Mouse (Mus musculus) intestine, embryonic 14.5 days (tissue): ENCODE data around the gene Il1rl2. TPM values are rescaled to one million over a fixed set of nuclear protein-coding genes. Genes with fewer than 3 reads are reported as not detected.

Experiments
- ATAC-seq: fragments of 200-750 bp; cut with Nextera tagmentation; replicated peaks from 2 replicates; pipeline ENCODE4 v1.8.0; 2017; ENCODE audit warnings: low read depth, moderate number of reproducible peaks, moderate TSS enrichment, moderate library complexity; ENCODE audit not compliant: low FRiP score, low TSS enrichment
- DNase-seq: peaks from one replicate; pipeline ENCODE4 v3.0.0-alpha.2; 2018; ENCODE audit warnings: low spot score
- H3K27ac ChIP-seq: fragments of 300-500 bp; sonication (generic); 2 replicates; pipeline ENCODE4 v1.5.1; 2014; ENCODE audit warnings: low read depth, mild to moderate bottlenecking, control low read depth
- H3K27me3 ChIP-seq: fragments of 300-500 bp; sonication (generic); replicated peaks from 2 replicates; pipeline ENCODE4 v1.6.1; 2014; ENCODE audit warnings: low read length, control low read depth; ENCODE audit not compliant: control insufficient read depth, insufficient read depth
- H3K36me3 ChIP-seq: fragments of 300-500 bp; sonication (generic); 2 replicates; pipeline ENCODE4 v1.6.1; 2014; ENCODE audit warnings: low read length, control low read depth; ENCODE audit not compliant: control insufficient read depth, insufficient read depth
- H3K4me1 ChIP-seq: fragments of 300-500 bp; sonication (generic); replicated peaks from 2 replicates; pipeline ENCODE4 v1.6.1; 2014; ENCODE audit warnings: low read length, control low read depth, mixed read lengths; ENCODE audit not compliant: control insufficient read depth, insufficient read depth
- H3K4me2 ChIP-seq: fragments of 300-500 bp; sonication (generic); 2 replicates; pipeline ENCODE4 v1.6.1; 2014; ENCODE audit warnings: low read length
- H3K4me3 ChIP-seq: fragments of 300-500 bp; sonication (generic); 2 replicates; pipeline ENCODE4 v1.5.1; 2014; ENCODE audit warnings: low read depth, low read length, control low read depth, mixed read lengths
- H3K9ac ChIP-seq: fragments of 300-500 bp; sonication (generic); 2 replicates; pipeline ENCODE4 v1.6.1; 2014; ENCODE audit warnings: mild to moderate bottlenecking, low read length
- H3K9me3 ChIP-seq: fragments of 300-500 bp; sonication (generic); 2 replicates; pipeline ENCODE4 v1.6.1; 2016; ENCODE audit warnings: low read length, control low read depth; ENCODE audit not compliant: control insufficient read depth
- WGBS: fragments of 180-500 bp; shearing (Covaris S2); extraction: QIAGEN DNeasy Blood & Tissue Kit; methylation state at CpG from one replicate; pipeline ENCODE4 v1.1.7; 2014; 5-methylcytosine and 5-hydroxymethylcytosine counted together
- polyA plus RNA-seq: library from polyadenylated mRNA; unstranded; fragments of >200 nt; fragmentation: Nextera tagmentation; extraction: Ambion mirVana; gene quantifications from 2 replicates; pipeline ENCODE4 v1.2.1, GENCODE M21; 2014

Il1rl2 gene
- polyA plus RNA-seq, 1 experiment from 2014 or later, result 3.4 TPM

DNA sequence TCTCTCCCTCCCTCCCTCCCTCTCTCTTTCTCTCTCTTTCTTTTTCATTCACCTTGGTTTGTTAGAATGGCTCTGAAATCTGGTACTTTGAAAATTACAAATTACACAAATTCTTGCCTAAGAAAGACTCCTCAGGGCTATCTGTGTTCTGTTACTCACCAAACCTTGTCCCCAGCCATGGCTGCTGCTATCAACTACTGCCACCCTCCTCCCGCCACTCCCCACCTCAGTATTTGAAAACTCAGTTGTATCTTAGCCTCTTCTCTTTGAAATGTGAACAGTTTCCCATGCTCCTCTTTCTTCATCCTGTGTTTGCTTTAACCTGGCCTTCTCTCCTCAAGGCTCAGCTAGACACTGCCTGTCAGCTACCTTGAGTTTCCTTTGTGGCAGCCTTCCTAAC, 5.1 kb downstream of the Il1rl2 start:
- no peaks in the 10 kb centered on the region for H3K9me3 ChIP-seq
- H3K9ac ChIP-seq, result no peak overlapping the region
- H3K4me2 ChIP-seq, result no peak overlapping the region
- ATAC-seq, result no peak
- H3K4me3 ChIP-seq, result no peak overlapping the region
- peaks cover 16% of the 10 kb centered on the region for H3K27me3 ChIP-seq
- no peak for DNase-seq
- H3K4me1 ChIP-seq, result peaks cover 2% of the 10 kb centered on the region; the same call in 1 of the 2 replicates
- H3K36me3 ChIP-seq, result no peaks in the 10 kb centered on the region
- no peak overlapping the region for H3K27ac ChIP-seq
- 77% methylated on average over 1 of the region's 1 CpGs for WGBS

DNA sequence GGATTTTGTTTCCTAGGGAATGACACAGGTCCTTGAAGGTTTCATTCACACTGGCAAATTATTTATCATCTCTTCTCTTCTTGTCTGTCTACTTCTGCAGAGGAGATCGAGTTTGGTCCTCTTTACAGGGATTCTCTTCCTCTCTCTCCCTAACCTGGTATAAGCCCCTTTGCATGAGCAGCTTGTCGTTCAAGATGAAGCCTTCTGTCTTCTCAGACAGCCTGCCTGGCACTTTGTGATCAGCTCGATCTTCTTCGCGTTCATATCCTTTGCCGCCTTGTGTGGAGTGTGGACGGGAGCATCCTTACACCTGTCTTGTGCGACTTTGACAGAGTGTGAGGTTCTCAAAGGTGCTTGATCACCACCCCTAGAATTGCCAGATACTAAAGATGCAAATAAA, 5.8 kb downstream of the Il1rl2 start:
- Histone ChIP-seq H3K27me3 (peaks cover 11% of the 10 kb centered on the region), H3K9me3 (no peaks in the 10 kb centered on the region), H3K4me2 (no peak overlapping the region), H3K4me1 (peaks cover under 1% of the 10 kb centered on the region; the same call in 1 of the 2 replicates), H3K4me3 (no peak overlapping the region), H3K27ac (no peak overlapping the region), H3K9ac (no peak overlapping the region), H3K36me3 (no peaks in the 10 kb centered on the region)
- WGBS, result 88% methylated on average over 8 of the region's 8 CpGs
- ATAC-seq (no peak), DNase-seq (no peak)

DNA sequence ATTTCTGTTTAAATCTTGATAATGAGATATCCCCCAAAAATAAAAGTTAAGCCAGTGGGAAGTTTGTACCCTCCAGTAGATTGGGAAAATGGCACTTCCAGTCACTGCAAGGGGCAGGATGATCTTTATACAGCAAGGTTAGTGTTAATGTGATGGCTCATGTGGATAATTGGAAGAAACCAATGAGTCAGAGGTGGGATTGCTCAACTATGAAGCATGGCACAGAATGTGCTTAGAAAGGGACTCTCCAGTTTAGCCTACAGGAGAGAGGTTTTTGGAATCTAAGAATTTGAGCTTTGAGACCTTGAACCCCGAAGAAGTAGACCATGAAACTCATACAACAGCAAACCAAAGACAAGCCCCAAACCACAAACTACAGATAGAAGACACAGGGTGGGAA, 14.9 kb downstream of the Il1rl2 start:
- WGBS, result 88% methylated on average over 1 of the region's 1 CpGs
- Histone ChIP-seq H3K27me3 (no peaks in the 10 kb centered on the region), H3K9ac (no peak overlapping the region), H3K4me2 (no peak overlapping the region), H3K4me1 (no peaks in the 10 kb centered on the region), H3K36me3 (no peaks in the 10 kb centered on the region), H3K9me3 (no peaks in the 10 kb centered on the region), H3K4me3 (no peak overlapping the region), H3K27ac (no peak overlapping the region)
- DNase-seq (no peak), ATAC-seq (no peak)

DNA sequence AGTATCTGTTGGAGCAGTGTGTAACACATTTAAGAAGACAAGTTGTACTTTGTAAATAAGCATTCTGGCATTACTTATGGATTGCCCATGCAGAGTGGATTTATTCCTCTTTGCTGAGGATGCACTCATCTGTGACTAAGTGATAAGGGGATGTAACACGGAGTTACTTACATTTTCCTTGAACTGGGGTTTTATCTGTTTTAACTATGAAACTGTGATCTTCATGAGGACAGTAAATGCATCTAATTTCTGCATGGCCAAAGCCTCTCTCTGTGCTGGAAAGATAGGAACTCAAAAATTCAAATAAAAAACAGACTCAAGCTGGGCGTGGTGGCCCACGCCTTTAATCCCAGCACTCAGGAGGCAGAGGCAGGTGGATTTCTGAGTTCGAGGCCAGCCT, 15.7 kb downstream of the Il1rl2 start:
- Histone ChIP-seq H3K9me3 (no peaks in the 10 kb centered on the region), H3K27ac (no peak overlapping the region), H3K4me1 (no peaks in the 10 kb centered on the region), H3K27me3 (no peaks in the 10 kb centered on the region), H3K4me2 (no peak overlapping the region), H3K36me3 (no peaks in the 10 kb centered on the region), H3K9ac (no peak overlapping the region), H3K4me3 (no peak overlapping the region)
- 89% methylated on average over 4 of the region's 4 CpGs for WGBS
- ATAC-seq, result no peak
- no peak for DNase-seq

GRCm38 (mm10) chr1:40352158-40352903, 27.9 kb downstream of the Il1rl2 start:
- Histone ChIP-seq H3K27ac (no peak overlapping the region), H3K4me1 (no peaks in the 10 kb centered on the region; the same call in 1 of the 2 replicates), H3K4me2 (no peak overlapping the region), H3K27me3 (no peaks in the 10 kb centered on the region), H3K4me3 (no peak overlapping the region), H3K36me3 (no peaks in the 10 kb centered on the region), H3K9me3 (no peaks in the 10 kb centered on the region), H3K9ac (no peak overlapping the region)
- WGBS, result 71% methylated on average over 4 of the region's 4 CpGs
- DNase-seq, result no peak
- ATAC-seq, result no peak

- H3K27ac ChIP-seq, result no peak overlapping the region
- no peaks in the 10 kb centered on the region for H3K27me3 ChIP-seq
- ATAC-seq (no peak), DNase-seq (no peak)
- WGBS, result 70% methylated on average over 2 of the region's 2 CpGs
- H3K9ac ChIP-seq, result no peak overlapping the region
- H3K36me3 ChIP-seq, result no peaks in the 10 kb centered on the region
- H3K4me1 ChIP-seq, result no peaks in the 10 kb centered on the region; the same call in 1 of the 2 replicates
- H3K9me3 ChIP-seq, result no peaks in the 10 kb centered on the region
- no peak overlapping the region for H3K4me3 ChIP-seq
- H3K4me2 ChIP-seq, result no peak overlapping the region
Observed at GRCm38 (mm10) chr1:40352904-40353286, 28.5 kb downstream of the Il1rl2 start.

- 85% methylated on average over 3 of the region's 3 CpGs for WGBS
- Histone ChIP-seq H3K36me3 (no peaks in the 10 kb centered on the region), H3K9me3 (no peaks in the 10 kb centered on the region), H3K9ac (no peak overlapping the region), H3K27me3 (no peaks in the 10 kb centered on the region), H3K27ac (no peak overlapping the region), H3K4me3 (no peak overlapping the region), H3K4me2 (no peak overlapping the region), H3K4me1 (no peaks in the 10 kb centered on the region; the same call in 1 of the 2 replicates)
- no peak for ATAC-seq
- no peak for DNase-seq
Observed at GRCm38 (mm10) chr1:40354665-40355064, 30.3 kb downstream of the Il1rl2 start.

GRCm38 (mm10) chr1:40355431-40355843, 31.0 kb downstream of the Il1rl2 start:
- no peaks in the 10 kb centered on the region; the same call in 1 of the 2 replicates for H3K4me1 ChIP-seq
- DNase-seq, result no peak

DNA sequence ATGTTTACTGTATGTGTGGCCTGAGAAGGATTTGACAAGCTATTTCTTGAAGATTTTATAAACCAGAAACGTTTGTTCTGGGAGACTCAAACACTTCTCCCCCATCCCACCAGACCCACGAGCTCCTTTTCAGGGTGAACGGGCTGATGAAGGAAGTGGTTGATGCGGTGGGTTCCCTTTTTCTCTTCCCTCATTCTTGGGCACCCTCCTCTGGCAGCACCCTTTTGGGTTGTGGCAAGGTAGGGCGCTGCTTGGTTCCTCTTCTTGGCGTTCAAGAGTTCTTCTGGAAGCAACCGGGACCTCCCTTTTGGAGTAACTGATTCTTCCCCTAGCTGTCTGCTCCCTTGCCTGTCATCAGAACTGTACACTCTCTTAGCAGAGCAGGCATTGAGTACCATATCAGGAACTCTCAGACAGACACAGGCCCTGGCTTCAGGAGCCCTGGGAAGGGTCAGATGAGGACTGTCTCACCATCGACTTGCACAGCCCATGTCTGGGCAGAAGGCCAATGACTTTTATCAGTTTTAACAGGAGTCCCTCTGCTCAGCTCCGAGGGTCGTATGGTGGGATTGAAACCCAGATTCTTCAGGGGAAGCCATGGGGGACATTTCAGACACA, 31.6 kb downstream of the Il1rl2 start:
- DNase-seq, result no peak
- H3K9me3 ChIP-seq, result no peaks in the 10 kb centered on the region
- no peak overlapping the region for H3K4me2 ChIP-seq
- no peaks in the 10 kb centered on the region; the same call in 1 of the 2 replicates for H3K4me1 ChIP-seq
- no peaks in the 10 kb centered on the region for H3K36me3 ChIP-seq
- H3K4me3 ChIP-seq, result no peak overlapping the region
- no peak overlapping the region for H3K9ac ChIP-seq
- no peak for ATAC-seq
- no peaks in the 10 kb centered on the region for H3K27me3 ChIP-seq
- 64% methylated on average over 10 of the region's 10 CpGs for WGBS
- H3K27ac ChIP-seq, result no peak overlapping the region

More at GRCm38 (mm10) chr1:40355431-40355843, 31.0 kb downstream of the Il1rl2 start:
- whole genome bisulfite sequencing, result 80% methylated on average over 4 of the region's 4 CpGs
- no peak overlapping the region for H3K27ac ChIP-seq
- no peak overlapping the region for H3K4me2 ChIP-seq
- H3K27me3 ChIP-seq, result no peaks in the 10 kb centered on the region
- no peak overlapping the region for H3K9ac ChIP-seq
- ATAC-seq, result no peak
- no peaks in the 10 kb centered on the region for H3K9me3 ChIP-seq
- H3K36me3 ChIP-seq, result no peaks in the 10 kb centered on the region
- H3K4me3 ChIP-seq, result no peak overlapping the region
